Mouse (Mus musculus) T-cell, adult 2 months (primary cell): ENCODE measurements around the gene Ppm1g.
A peak's percentile ranks its signal among the peaks of the same experiment; 100 is the strongest.

Experiments
- DNase-seq: peaks from one replicate; pipeline ENCODE4 v3.0.0; 2022; ENCODE audit warnings: low spot score

Gene Ppm1g

GRCm38 (mm10) chr5:31220448-31221303 lies at the start of gene Ppm1g:
Gene Ppm1g, minus strand, starts transcription at chr5:31220687.
- DNase-seq, result peak; percentile 96

DNA sequence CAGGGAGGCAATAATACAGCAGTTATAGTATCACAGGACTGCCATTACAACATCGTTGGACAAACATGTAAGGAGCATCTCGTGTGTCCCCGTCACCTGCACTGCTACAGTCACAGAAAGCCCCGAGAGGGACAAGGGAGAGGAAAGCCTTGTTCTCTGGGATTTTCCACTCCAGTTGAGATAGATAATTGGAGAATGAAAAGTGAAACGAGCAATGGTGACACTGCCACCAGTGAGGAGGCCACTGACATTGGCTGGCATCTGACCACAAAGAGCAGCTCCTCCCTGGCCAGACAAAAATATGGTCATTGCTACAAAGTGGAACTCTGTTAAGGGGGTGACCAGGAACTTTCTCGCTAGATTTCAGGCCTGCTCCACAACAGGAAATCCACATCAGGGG lies 47.2 kb upstream of the Ppm1g start:
- no peak for DNase-seq

DNA sequence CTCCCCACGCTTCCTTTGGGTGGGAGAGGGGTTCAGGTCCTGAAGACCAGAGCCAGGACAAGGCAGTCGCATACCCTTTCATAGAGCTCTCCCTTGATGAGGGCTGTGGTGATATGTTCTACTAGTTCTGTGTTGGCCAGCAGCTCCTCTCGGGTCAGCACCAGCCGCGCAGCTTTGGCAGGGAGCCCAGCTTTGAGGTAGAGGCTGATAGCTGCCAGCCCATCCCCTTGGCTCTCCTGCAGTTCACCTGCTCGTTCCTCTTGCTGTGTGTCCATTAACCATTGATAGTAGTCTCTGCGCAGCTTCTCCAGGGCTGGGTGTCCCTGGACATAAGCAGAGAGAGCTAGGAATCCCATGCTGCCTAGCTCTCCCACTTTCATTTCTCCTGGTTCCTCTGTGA lies 45.6 kb upstream of the Ppm1g start:
- no peak for DNase-seq

GRCm38 (mm10) chr5:31257616-31258015 lies 37.1 kb upstream of the Ppm1g start:
- no peak for DNase-seq

- no peak for DNase-seq
These were observed 35.5 kb upstream of the Ppm1g start for GRCm38 (mm10) chr5:31255971-31256370.

GRCm38 (mm10) chr5:31255381-31255780 lies 34.9 kb upstream of the Ppm1g start:
- DNase-seq, result no peak

- DNase-seq, result no peak
These were observed 34.4 kb upstream of the Ppm1g start for GRCm38 (mm10) chr5:31254901-31255300.

DNA sequence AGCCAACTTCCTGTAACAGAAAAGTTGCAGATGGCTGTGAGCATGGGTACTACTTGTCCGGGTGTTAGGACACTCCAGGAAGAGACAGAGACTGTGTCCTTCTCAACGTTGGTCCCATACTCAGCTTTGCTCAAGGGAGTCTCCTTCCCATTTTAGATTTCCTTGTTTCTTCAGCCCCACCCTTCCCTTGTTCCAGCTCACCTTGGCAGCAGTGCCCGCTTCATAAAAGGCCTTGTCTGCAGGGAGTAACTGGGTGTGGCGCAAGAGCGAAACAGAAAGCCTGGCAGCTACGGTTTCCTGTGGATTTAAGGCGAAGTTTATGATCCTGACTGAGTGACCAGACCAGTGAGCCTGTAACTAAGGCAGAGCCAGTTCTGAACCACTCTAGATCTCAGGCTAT lies 34.0 kb upstream of the Ppm1g start:
- no peak for DNase-seq

DNA sequence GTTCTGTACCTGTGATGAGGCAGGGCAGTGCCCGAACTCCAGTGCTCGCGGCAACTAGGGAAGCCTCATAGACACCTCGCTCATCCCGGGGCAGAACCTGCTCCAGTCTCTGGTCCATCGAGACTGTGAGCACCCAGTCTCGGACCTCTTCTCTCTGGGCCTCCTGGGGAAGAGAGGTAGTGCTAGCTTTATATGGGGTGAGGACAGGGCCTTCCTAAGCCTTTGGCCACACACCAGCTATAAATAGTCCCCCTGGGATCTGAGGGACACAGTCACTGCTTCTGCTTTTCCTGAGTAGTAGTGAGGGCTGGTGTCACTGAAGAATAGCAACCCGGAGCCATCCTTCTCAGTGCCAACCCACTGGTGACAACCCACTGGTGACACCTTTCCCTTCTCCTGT lies 33.3 kb upstream of the Ppm1g start:
- no peak for DNase-seq

- DNase-seq, result no peak
These were observed 32.5 kb upstream of the Ppm1g start for GRCm38 (mm10) chr5:31252795-31253545.

GRCm38 (mm10) chr5:31252151-31252550 lies 31.7 kb upstream of the Ppm1g start:
- no peak for DNase-seq

- peak; percentile 20 for DNase-seq
These were observed 31.1 kb upstream of the Ppm1g start, which contains the start of gene Krtcap3 for GRCm38 (mm10) chr5:31251541-31252101. Gene Krtcap3, plus strand, starts transcription at chr5:31251691.

DNA sequence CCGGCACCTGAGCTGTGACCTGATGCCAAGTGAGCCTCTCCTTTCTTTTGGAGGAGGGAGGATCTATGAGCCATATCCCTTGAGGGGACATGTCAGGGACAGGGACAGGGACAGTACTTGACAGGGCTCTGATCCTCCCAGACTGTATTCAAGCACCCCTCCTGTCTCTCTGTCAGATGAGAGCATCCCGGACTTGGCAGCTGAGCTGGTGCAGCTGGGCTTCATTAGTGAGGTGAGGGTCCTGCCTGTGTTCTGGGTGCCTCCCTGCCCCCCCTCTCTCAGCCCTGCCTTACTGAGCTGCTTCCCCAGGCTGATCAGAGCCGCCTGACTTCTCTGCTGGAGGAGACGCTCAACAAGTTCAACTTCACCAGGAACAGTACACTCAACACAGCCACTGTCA lies 30.2 kb upstream of the Ppm1g start:
- no peak for DNase-seq

DNA sequence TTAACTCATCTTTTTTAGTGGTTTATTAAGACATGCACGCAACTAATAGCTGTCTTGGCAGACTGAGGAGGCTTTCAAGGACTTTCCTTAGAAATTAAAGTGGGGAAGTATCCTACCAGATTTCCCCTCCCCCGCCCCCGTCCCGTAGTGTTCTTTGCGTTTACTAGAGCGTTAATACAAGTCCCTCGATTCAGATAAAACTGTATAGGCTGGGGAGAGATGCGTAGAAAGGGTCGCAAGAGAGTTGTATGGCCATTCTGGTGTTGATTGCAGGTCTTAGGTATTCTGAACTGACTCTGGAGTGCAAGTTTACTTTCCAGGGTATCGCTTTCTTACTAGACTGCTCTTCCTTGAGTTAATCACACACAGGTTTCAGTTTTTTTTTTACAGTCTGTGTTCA lies 21.7 kb upstream of the Ppm1g start:
- no peak for DNase-seq

GRCm38 (mm10) chr5:31241522-31242034 lies 21.1 kb upstream of the Ppm1g start:
- DNase-seq, result no peak

- DNase-seq, result peak; percentile 95
These were observed 20.4 kb upstream of the Ppm1g start, which contains the start of the genes Nrbp1 and Gm9970 for GRCm38 (mm10) chr5:31240637-31241521. Gene Nrbp1, plus strand, starts transcription at chr5:31240864. Gene Gm9970, minus strand, starts transcription at chr5:31241232.

DNA sequence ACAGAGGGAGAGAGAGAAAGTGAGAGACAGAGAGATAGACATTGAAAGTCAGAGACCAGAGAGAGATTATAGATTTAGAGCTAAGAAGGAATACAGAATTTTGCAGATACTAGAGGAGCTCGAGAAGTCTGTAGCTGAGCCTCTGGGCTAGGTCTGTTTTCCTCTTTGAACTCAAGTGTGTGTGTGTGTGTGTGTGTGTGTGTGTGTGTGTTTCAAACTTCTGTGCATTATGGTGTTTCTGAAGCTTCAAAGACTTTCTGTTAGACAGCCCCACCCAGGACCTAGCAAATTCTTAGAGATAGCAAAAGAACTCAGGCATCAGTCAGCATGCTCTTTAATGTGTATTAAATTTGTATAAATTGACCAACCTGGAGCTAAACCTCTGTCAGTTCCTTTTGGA lies 6.2 kb upstream of the Ppm1g start:
- DNase-seq, result peak; percentile 55

DNA sequence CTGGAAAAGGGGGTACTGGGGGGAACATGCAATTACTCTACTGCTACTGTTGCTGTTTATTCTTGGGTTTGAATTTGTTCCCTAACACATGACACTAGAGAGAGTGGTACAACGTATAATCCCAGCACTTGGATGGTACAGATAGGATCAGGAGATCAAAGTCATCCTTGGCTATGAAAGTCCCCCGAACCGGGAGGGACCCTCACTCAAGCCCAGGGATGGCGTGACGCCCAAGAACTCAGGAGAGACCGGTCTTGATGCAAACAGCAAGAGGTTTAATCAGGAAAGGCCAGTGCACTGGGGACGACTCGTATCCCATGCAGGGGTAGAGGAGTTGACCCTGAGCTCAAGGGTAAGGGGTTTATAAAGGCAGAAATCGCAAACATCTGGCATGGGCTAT lies 2.2 kb upstream of the Ppm1g start:
- DNase-seq, result no peak

DNA sequence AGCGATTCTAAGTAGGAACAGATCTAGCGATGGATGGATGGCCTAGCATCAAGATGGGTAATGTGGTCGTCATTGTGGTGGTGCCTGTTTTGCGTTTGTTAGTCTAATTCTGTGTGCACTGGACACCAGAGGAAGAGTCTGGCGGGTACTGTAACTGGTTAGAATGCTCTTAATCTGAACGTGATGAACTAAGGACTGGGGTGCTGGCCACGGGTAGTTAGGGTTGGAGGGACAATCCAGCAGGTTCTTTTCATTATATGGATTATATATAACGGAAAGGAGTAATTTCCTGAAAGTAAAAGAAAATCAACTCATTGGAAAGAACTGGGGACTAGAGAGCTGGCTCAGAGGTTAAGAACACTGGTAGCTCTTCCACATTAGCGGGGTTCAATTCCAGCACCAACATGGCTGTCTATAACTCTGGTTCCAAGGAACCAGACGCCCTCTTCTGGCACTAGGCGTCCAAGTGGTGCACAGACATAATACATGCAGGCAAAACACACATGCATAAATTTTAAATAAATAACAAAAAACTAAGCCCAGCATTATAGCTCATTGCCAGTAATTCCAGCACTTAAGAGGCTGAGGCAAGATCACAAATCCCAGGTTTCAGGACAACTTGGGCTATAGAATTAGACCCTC lies 938 bp upstream of the Ppm1g start:
- peak; percentile 46 for DNase-seq

GRCm38 (mm10) chr5:31219911-31220447 lies 508 bp downstream of the Ppm1g start:
- no peak for DNase-seq

GRCm38 (mm10) chr5:31219474-31219873 lies 1.0 kb downstream of the Ppm1g start:
- no peak for DNase-seq
